Mouse (Mus musculus): ENCODE data around the gene Nfatc2. TPM values are rescaled to one million over a fixed set of nuclear protein-coding genes. Genes with fewer than 3 reads are reported as not detected.

Nfatc2 gene
- 6.3 and 7.3 TPM in 2 replicates for polyA plus RNA-seq (2015; fragmentation: Nextera tagmentation; extraction: Ambion mirVana)

- Histone ChIP-seq H3K9me3 (no peaks in the 10 kb centered on the region), H3K27ac (peak within 1 kb of the TSS; percentile 93), H3K36me3 (no peaks in the 10 kb centered on the region), H3K4me3 (peak within 1 kb of the TSS; percentile 64), H3K4me1 (peaks cover 63% of the 10 kb centered on the region), H3K27me3 (peaks cover 49% of the 10 kb centered on the region), H3K4me2 (replicated peaks) (peak within 1 kb of the TSS; percentile 86), H3K9ac (peak within 1 kb of the TSS; percentile 78)
- WGBS = under 1% methylated on average over 54 of the region's 56 CpGs
- peak; percentile 83 for ATAC-seq (ENCODE audit: low FRiP score, low read depth)
These were observed at the start of gene Nfatc2 for GRCm38 (mm10) chr2:168601491-168602386. Gene Nfatc2, minus strand, starts transcription at chr2:168601657.

DNA sequence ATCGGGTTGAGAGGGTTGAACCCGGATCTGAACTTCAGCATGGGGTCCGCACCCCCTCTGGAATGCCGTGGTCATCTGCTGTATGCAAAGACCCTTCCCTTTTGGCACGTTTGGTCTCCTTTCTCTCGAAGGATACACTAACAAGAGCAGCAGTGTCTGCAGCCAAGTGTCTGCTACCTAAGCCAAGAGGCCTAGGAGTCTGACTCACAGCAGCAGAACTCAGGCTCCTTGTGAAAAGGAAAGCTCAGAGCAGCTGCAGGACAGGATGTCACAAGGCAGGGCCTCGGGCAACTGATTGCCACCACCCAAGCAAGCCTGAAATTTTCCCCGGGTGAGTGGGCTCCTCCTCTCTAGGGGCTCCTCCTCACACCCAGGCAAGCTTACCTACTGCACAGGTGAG lies 46.7 kb upstream of the Nfatc2 start:
- Histone ChIP-seq H3K4me1 (no peaks in the 10 kb centered on the region), H3K4me2 (replicated peaks) (no peak overlapping the region), H3K9ac (no peak overlapping the region), H3K27me3 (no peaks in the 10 kb centered on the region), H3K9me3 (no peaks in the 10 kb centered on the region), H3K36me3 (peaks cover 66% of the 10 kb centered on the region), H3K27ac (no peak overlapping the region), H3K4me3 (no peak overlapping the region)
- 74% methylated on average over 8 of the region's 8 CpGs for WGBS
- no peak for ATAC-seq (ENCODE audit: low FRiP score, low read depth)

DNA sequence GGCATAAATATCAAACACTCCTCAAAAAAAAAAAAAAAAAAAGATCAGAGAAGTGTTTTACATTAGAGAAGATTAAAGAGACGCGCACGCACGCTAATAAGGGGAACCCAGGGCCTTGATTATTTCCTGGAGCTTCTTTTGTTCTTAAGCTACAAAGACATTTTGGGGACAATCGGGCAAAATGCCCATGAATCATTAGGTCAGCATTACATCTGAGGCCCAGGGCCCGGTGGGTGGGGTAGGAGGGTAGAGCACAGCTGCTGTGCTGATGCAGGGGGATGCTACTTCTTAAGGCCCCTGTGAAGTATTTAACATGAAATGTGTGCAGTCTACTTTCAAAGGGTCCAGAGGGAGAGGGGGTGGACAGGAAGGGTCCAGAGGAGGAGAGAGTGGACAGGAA lies 43.4 kb upstream of the Nfatc2 start:
- WGBS = 51% methylated on average over 6 of the region's 6 CpGs
- Histone ChIP-seq H3K4me1 (no peaks in the 10 kb centered on the region), H3K36me3 (peaks cover 77% of the 10 kb centered on the region), H3K27me3 (no peaks in the 10 kb centered on the region), H3K4me2 (replicated peaks) (no peak overlapping the region), H3K4me3 (no peak overlapping the region), H3K9ac (no peak overlapping the region), H3K27ac (no peak overlapping the region), H3K9me3 (no peaks in the 10 kb centered on the region)
- no peak for ATAC-seq (ENCODE audit: low FRiP score, low read depth)

DNA sequence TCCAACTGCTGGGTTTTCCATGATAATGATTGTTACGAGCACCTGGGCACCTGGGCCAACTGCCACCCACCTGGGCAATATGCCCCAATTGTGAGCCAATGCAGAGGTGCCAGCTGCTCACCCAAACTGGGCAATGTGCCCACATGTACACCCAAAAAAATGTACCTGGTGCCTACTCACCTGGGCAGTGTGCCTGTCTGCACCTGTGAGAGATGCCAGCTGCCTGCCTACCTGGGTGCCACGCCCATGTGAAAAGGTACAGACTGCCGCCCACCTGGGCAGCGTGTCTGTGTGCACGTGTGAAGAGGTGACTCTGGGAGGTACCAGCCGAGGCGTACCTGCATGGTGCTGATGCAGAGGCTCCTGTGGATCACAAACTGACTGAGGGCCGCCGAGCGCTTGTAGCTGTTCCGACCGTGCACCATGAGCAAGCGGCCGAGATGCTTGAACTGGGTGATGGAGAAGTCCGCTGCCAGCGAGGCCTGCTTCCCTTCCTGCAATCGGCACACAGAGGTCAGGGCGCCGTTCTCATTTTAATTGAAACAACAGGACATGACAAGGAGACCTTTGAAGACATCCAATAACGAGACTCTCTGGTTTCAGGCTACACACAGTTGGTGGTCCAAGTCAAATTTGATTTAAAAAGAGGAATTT lies 42.2 kb upstream of the Nfatc2 start:
- Histone ChIP-seq H3K4me3 (no peak overlapping the region), H3K4me2 (replicated peaks) (no peak overlapping the region), H3K27me3 (no peaks in the 10 kb centered on the region), H3K9me3 (no peaks in the 10 kb centered on the region), H3K9ac (no peak overlapping the region), H3K27ac (no peak overlapping the region), H3K36me3 (peaks cover 76% of the 10 kb centered on the region), H3K4me1 (no peaks in the 10 kb centered on the region)
- 61% methylated on average over 20 of the region's 20 CpGs for WGBS
- ATAC-seq (ENCODE audit: low FRiP score, low read depth) = no peak

DNA sequence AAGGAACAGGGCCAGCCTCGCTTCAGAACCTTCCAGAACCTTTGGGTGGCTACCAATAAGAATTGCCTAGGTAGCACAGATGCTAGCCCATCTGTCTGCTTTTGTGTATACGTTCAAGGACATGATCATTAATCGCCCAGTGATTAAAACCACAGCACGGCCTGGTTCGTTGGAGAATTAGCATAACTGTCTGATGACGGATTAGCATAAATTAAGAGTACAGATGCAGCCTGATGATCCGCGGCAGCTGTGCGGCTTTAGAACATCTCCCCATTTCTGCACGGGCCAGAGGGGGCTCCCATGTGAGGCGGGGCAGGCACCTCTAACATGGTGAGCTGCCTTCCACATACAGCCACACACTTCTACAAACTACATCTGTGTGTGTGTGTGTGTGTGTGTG lies 40.7 kb upstream of the Nfatc2 start:
- no peaks in the 10 kb centered on the region for H3K9me3 ChIP-seq
- peaks cover 7% of the 10 kb centered on the region for H3K4me1 ChIP-seq
- H3K27me3 ChIP-seq = 0 out of 2 replicates have a peak, but pooled peaks cover 3% of the 10 kb centered on the region
- H3K27ac ChIP-seq = no peak overlapping the region
- ATAC-seq (ENCODE audit: low FRiP score, low read depth) = no peak
- H3K4me2 ChIP-seq (replicated peaks) = no peak overlapping the region
- H3K9ac ChIP-seq = no peak overlapping the region
- H3K4me3 ChIP-seq = no peak overlapping the region
- H3K36me3 ChIP-seq = peaks cover 74% of the 10 kb centered on the region
- WGBS = 79% methylated on average over 11 of the region's 11 CpGs

DNA sequence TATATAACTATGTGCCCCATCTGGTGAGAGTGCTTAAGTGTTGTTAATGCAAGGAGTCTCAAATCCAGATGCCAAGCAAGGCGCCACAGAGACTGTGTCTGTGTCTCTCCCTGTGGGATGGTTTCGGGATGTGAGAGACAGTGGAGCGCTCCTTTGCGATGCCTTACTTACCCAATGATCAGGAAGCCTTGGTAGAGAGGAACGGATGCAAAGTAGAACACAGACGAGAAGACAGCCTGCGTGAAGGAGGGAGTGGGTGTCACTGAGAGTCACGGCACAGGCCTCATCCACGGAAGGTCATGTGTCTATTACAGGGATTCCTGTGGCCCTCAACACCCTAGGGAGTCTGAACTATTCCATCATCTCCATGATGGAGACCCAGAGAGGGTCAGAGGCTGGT lies 39.0 kb upstream of the Nfatc2 start:
- 94% methylated on average over 9 of the region's 9 CpGs for WGBS
- no peak overlapping the region for H3K9ac ChIP-seq
- H3K4me1 ChIP-seq = peaks cover 23% of the 10 kb centered on the region
- no peak overlapping the region for H3K4me3 ChIP-seq
- no peaks in the 10 kb centered on the region for H3K9me3 ChIP-seq
- H3K27me3 ChIP-seq = peaks cover 13% of the 10 kb centered on the region
- H3K36me3 ChIP-seq = peaks cover 65% of the 10 kb centered on the region
- no peak overlapping the region for H3K27ac ChIP-seq
- no peak for ATAC-seq (ENCODE audit: low FRiP score, low read depth)
- no peak overlapping the region for H3K4me2 ChIP-seq (replicated peaks)

- Histone ChIP-seq H3K36me3 (peaks cover 25% of the 10 kb centered on the region), H3K9ac (no peak overlapping the region), H3K9me3 (no peaks in the 10 kb centered on the region), H3K4me1 (peaks cover 39% of the 10 kb centered on the region), H3K27ac (no peak overlapping the region), H3K4me3 (no peak overlapping the region), H3K4me2 (replicated peaks) (no peak overlapping the region), H3K27me3 (peaks cover 43% of the 10 kb centered on the region)
- no peak for ATAC-seq (ENCODE audit: low FRiP score, low read depth)
- 28% methylated on average over 7 of the region's 7 CpGs for WGBS
These were observed 33.4 kb upstream of the Nfatc2 start for GRCm38 (mm10) chr2:168634881-168635280.

- Histone ChIP-seq H3K4me3 (no peak overlapping the region), H3K9ac (peak overlapping the region; percentile 13; the same call in 1 of the 2 replicates), H3K4me1 (peaks cover 48% of the 10 kb centered on the region), H3K36me3 (peaks cover 13% of the 10 kb centered on the region), H3K27ac (no peak overlapping the region), H3K27me3 (peaks cover 43% of the 10 kb centered on the region), H3K4me2 (replicated peaks) (no peak overlapping the region), H3K9me3 (no peaks in the 10 kb centered on the region)
- no peak for ATAC-seq (ENCODE audit: low FRiP score, low read depth)
- 30% methylated on average over 14 of the region's 14 CpGs for WGBS
These were observed 31.9 kb upstream of the Nfatc2 start for GRCm38 (mm10) chr2:168633301-168633816.

DNA sequence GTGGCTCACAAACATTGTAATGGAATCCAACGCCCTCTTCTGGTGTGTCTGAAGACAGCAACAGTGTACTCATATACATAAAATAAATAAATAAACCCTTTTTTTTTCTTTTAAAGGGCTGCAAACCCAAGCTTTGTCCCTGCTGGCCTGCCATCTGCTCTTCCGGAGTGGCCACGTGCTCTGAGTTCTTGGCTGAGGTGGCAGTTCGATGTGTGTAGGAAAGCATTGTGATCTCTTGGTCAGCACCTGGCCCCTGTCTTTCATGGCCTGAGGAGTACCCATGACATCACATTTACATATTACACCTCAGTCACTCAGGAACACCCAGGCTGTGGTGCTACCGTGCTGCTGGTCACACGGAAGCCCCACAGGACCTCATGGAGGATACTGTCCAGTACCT lies 31.1 kb upstream of the Nfatc2 start:
- Histone ChIP-seq H3K27ac (no peak overlapping the region), H3K9ac (no peak overlapping the region), H3K27me3 (peaks cover 43% of the 10 kb centered on the region), H3K4me1 (peaks cover 52% of the 10 kb centered on the region), H3K4me3 (no peak overlapping the region), H3K36me3 (peaks cover 5% of the 10 kb centered on the region), H3K4me2 (replicated peaks) (no peak overlapping the region), H3K9me3 (no peaks in the 10 kb centered on the region)
- no peak for ATAC-seq (ENCODE audit: low FRiP score, low read depth)
- 76% methylated on average over 6 of the region's 6 CpGs for WGBS

GRCm38 (mm10) chr2:168628787-168629186 lies 27.3 kb upstream of the Nfatc2 start:
- no peak overlapping the region for H3K4me3 ChIP-seq
- no peak overlapping the region; the same call in 1 of the 2 replicates for H3K4me2 ChIP-seq (replicated peaks)
- peak overlapping the region; percentile 69; the same call in 1 of the 2 replicates for H3K27ac ChIP-seq
- peaks cover under 1% of the 10 kb centered on the region; the same call in 1 of the 2 replicates for H3K36me3 ChIP-seq
- peaks cover 47% of the 10 kb centered on the region for H3K4me1 ChIP-seq
- H3K9ac ChIP-seq = no peak overlapping the region
- peaks cover 6% of the 10 kb centered on the region; the same call in 1 of the 2 replicates for H3K9me3 ChIP-seq
- peaks cover 16% of the 10 kb centered on the region for H3K27me3 ChIP-seq
- ATAC-seq (ENCODE audit: low FRiP score, low read depth) = peak; percentile 77
- 17% methylated on average over 8 of the region's 8 CpGs for WGBS

DNA sequence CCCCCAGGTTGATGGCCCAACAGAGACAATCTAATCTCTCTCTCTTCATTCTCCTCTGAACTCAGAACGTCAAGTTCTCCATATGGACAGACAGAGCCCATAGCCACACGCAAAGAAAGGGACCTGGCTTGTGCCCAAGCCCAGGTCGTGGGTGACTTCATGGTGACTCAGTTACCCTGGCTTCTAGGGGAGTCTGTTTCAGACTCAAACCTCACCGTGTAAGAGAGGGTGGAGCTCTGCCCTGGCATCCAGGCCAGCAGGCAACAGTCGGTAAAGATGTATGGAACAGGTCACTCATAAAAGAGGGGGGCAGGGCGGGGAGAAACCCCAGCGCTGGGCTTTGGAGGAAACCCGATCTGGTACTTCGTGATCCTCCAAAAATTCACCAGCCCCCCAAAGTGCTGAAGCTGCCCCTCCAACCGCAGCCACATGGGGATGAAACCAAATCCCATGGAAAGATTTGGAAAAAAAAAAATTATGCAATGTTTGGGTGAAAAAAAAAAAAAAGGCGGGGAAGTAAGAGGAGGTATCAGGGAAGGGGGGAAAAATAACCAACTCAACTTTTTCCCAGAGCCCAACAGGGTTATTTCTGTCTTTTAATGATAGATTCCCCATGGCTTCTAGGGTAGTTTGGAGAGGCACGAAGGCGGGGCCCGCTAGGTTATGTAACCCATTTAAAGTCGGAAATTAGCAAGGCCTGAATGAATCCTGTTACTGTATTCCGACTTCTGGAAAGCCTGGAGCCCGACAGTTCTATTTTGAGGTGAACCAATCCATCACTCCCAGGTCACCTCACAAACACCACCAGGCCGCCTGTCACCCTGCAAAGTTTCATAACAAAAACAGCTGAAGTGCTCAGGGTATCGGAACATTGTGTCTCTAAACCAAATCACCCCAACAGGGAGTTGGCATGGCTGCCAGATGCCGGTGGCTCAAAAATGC lies 26.6 kb upstream of the Nfatc2 start:
- no peak overlapping the region for H3K4me3 ChIP-seq

More for the DNA sequence above, 26.6 kb upstream of the Nfatc2 start:
- Histone ChIP-seq H3K36me3 (peaks cover 2% of the 10 kb centered on the region; the same call in 1 of the 2 replicates), H3K4me2 (replicated peaks) (peak overlapping the region; percentile 27; the same call in 1 of the 2 replicates), H3K27me3 (peaks cover 10% of the 10 kb centered on the region; the same call in 1 of the 2 replicates), H3K9me3 (peaks cover 10% of the 10 kb centered on the region; the same call in 1 of the 2 replicates), H3K9ac (no peak overlapping the region), H3K27ac (peak overlapping the region; percentile 69; the same call in 1 of the 2 replicates), H3K4me1 (peaks cover 43% of the 10 kb centered on the region)
- peak; percentile 24 for ATAC-seq (ENCODE audit: low FRiP score, low read depth)
- 29% methylated on average over 20 of the region's 20 CpGs for WGBS

Data from limb, embryonic 13.5 days (tissue).